Mouse (Mus musculus) small intestine, adult 2 months (tissue): ENCODE data around the gene Usp38.

Experiments
- CTCF ChIP-seq: fragments of 200-500 bp; IDR thresholded peaks from 2 replicates; pipeline ENCODE4 v1.5.1; 2012; ENCODE audit warnings: low read depth, mild to moderate bottlenecking, control low read depth, inconsistent platforms, low read length, moderate library complexity, mixed read lengths; ENCODE audit not compliant: insufficient replicate concordance, insufficient read length; ENCODE audit errors: extremely low read depth
- POLR2A ChIP-seq: fragments of 200-500 bp; IDR thresholded peaks from 2 replicates; pipeline ENCODE4 v1.6.1; 2012; ENCODE audit warnings: low read depth, mild to moderate bottlenecking, control low read depth, inconsistent platforms, low read length, moderate library complexity

DNA sequence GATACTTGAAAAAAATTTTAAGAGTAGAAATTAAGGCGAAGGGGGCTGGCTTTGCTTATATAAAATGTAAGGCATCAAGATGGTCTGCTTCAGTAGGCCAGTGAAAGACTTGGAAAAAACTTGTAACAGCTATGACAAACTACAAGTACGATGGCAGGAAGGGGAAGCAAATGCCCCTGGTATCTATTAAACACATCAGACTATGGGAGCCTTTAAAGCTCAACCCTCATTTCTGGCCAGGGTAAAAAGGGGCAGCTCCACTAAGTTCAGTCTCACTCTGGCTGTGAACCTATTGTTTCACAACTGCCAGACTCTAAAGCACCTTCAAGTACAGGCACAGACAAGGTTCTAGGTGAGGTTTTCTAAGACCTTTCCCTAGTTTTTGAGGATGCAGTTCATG, 2.0 kb downstream of the Usp38 start:
- TF ChIP-seq CTCF (no peak), POLR2A (no peak)
